Mouse (Mus musculus) embryonic fibroblast, embryonic 13.5 days (primary cell): ENCODE results near the gene Pik3c2b. TPM values are rescaled to one million over a fixed set of nuclear protein-coding genes. Genes with fewer than 3 reads are reported as not detected.
"Not testable (repeated sequence)": the region's sequence is repeated elsewhere in the genome, so short reads cannot be mapped to it uniquely, and the experiment has no call there.

ENCODE experiments used
- H3K27ac ChIP-seq: 2 replicates; pipeline ENCODE4 v1.5.1; 2012; ENCODE audit warnings: low read length, control low read depth, inconsistent platforms; ENCODE audit not compliant: insufficient read depth
- H3K4me1 ChIP-seq: 2 replicates; pipeline ENCODE4 v1.6.1; 2011; ENCODE audit warnings: low read length; ENCODE audit not compliant: control insufficient read depth, insufficient read depth
- H3K4me3 ChIP-seq: 2 replicates; pipeline ENCODE4 v1.5.1; 2011; ENCODE audit warnings: mild to moderate bottlenecking, control low read depth, low read length; ENCODE audit not compliant: insufficient read depth
- CTCF ChIP-seq: IDR thresholded peaks from 2 replicates; pipeline ENCODE4 v1.5.1; 2011; ENCODE audit warnings: mild to moderate bottlenecking, control low read depth, low read length, moderate library complexity, borderline replicate concordance; ENCODE audit not compliant: insufficient read depth
- POLR2A ChIP-seq: IDR thresholded peaks from 2 replicates; pipeline ENCODE4 v1.6.1; 2011; ENCODE audit warnings: low read depth, mild to moderate bottlenecking, control low read depth, low read length, moderate library complexity
- polyA plus RNA-seq: library from polyadenylated mRNA; stranded (reverse); fragments of >200 nt; gene quantifications from 2 replicates; pipeline ENCODE4 v1.2.4, GENCODE M21; 2011; ENCODE audit warnings: low read depth; ENCODE audit not compliant: missing spikeins, insufficient read length

Gene Pik3c2b
- polyA plus RNA-seq, 1 experiment, result 3.2 TPM

- Histone ChIP-seq H3K4me3 (no peak overlapping the region), H3K27ac (peak overlapping the region; percentile 98), H3K4me1 (peaks cover 5% of the 10 kb centered on the region; the same call in 1 of the 2 replicates)
- TF ChIP-seq CTCF (no peak), POLR2A (no peak)
Measured at GRCm38 (mm10) chr1:133020137-133020894, 25.2 kb upstream of the Pik3c2b start.

- Histone ChIP-seq H3K4me3 (no peak overlapping the region), H3K4me1 (peaks cover 5% of the 10 kb centered on the region; the same call in 1 of the 2 replicates), H3K27ac (peak overlapping the region; percentile 85)
- TF ChIP-seq POLR2A (no peak), CTCF (no peak)
Measured at GRCm38 (mm10) chr1:133021391-133021790, 24.1 kb upstream of the Pik3c2b start.

- not testable (repeated sequence) for H3K4me1 ChIP-seq, H3K27ac ChIP-seq, H3K4me3 ChIP-seq
Measured at GRCm38 (mm10) chr1:133021971-133022370, 23.5 kb upstream of the Pik3c2b start.

GRCm38 (mm10) chr1:133023723-133024122 is 21.7 kb upstream of the Pik3c2b start:
- H3K4me1 ChIP-seq, H3K27ac ChIP-seq: not testable (repeated sequence)
- H3K4me3 ChIP-seq, result peak overlapping the region; percentile 20

GRCm38 (mm10) chr1:133024426-133024825 is 21.0 kb upstream of the Pik3c2b start:
- TF ChIP-seq CTCF (no peak), POLR2A (no peak)
- peaks cover 5% of the 10 kb centered on the region; the same call in 1 of the 2 replicates for H3K4me1 ChIP-seq
- H3K27ac ChIP-seq, result no peak overlapping the region
- H3K4me3 ChIP-seq, result peak overlapping the region; percentile 98

- Histone ChIP-seq H3K27ac (peak overlapping the region; percentile 90), H3K4me3 (peak overlapping the region; percentile 98), H3K4me1 (0 out of 2 replicates have a peak, but pooled peaks cover 4% of the 10 kb centered on the region)
- TF ChIP-seq CTCF (no peak), POLR2A (peak; percentile 53)
Measured at GRCm38 (mm10) chr1:133025051-133025795, 20.2 kb upstream of the Pik3c2b start.

- H3K4me1 ChIP-seq, result not testable (repeated sequence)
- peak overlapping the region; percentile 64 for H3K4me3 ChIP-seq
- peak overlapping the region; percentile 90; the same call in 1 of the 2 replicates for H3K27ac ChIP-seq
Measured at GRCm38 (mm10) chr1:133025796-133026190, 19.7 kb upstream of the Pik3c2b start.

- H3K27ac ChIP-seq, result no peak overlapping the region
- no peak for TF ChIP-seq POLR2A
- TF ChIP-seq CTCF, result no peak
Measured at GRCm38 (mm10) chr1:133027126-133027525, 18.3 kb upstream of the Pik3c2b start.

GRCm38 (mm10) chr1:133027980-133028379 is 17.5 kb upstream of the Pik3c2b start:
- no peak for TF ChIP-seq POLR2A
- no peak for TF ChIP-seq CTCF
- H3K4me1 ChIP-seq, result no peaks in the 10 kb centered on the region
- no peak overlapping the region for H3K27ac ChIP-seq
- H3K4me3 ChIP-seq, result no peak overlapping the region

More at GRCm38 (mm10) chr1:133027126-133027525, 18.3 kb upstream of the Pik3c2b start:
- no peak overlapping the region for H3K4me3 ChIP-seq
- H3K4me1 ChIP-seq, result no peaks in the 10 kb centered on the region

- Histone ChIP-seq H3K4me3 (no peak overlapping the region), H3K27ac (no peak overlapping the region), H3K4me1 (no peaks in the 10 kb centered on the region)
- TF ChIP-seq CTCF (no peak), POLR2A (no peak)
Measured at GRCm38 (mm10) chr1:133029744-133030143, 15.7 kb upstream of the Pik3c2b start.
